Mouse (Mus musculus) liver, postnatal 0 days (tissue): ENCODE data around the gene Hibadh.
"Not testable (repeated sequence)": the region's sequence is repeated elsewhere in the genome, so short reads cannot be mapped to it uniquely, and the experiment has no call there.

Experiments used
- CTCF ChIP-seq: sonication (generic); IDR thresholded peaks from 2 replicates; pipeline ENCODE4 v1.5.1; 2016; ENCODE audit warnings: antibody characterized with exemption, low read depth
- EP300 ChIP-seq: IDR thresholded peaks from 2 replicates; pipeline ENCODE4 v1.6.1; 2016; ENCODE audit warnings: antibody characterized with exemption, low read depth, mild to moderate bottlenecking

- TF ChIP-seq CTCF, result peak; percentile 36
- TF ChIP-seq EP300, result not testable (repeated sequence)
Measured at GRCm38 (mm10) chr6:52669878-52670277, 29.7 kb upstream of the Hibadh start.
